Mouse (Mus musculus) embryonic fibroblast, embryonic 13.5 days (primary cell): ENCODE data around the gene Cfap299.
"Not testable (repeated sequence)": the region's sequence is repeated elsewhere in the genome, so short reads cannot be mapped to it uniquely, and the experiment has no call there.

Experiments used
- CTCF ChIP-seq: IDR thresholded peaks from 2 replicates; pipeline ENCODE4 v1.5.1; 2011; ENCODE audit warnings: mild to moderate bottlenecking, control low read depth, low read length, moderate library complexity, borderline replicate concordance; ENCODE audit not compliant: insufficient read depth
- POLR2A ChIP-seq: IDR thresholded peaks from 2 replicates; pipeline ENCODE4 v1.6.1; 2011; ENCODE audit warnings: low read depth, mild to moderate bottlenecking, control low read depth, low read length, moderate library complexity

- not testable (repeated sequence) for TF ChIP-seq POLR2A, CTCF
Observed at GRCm38 (mm10) chr5:98576538-98576937, 247.4 kb downstream of the Cfap299 start.
